Mouse (Mus musculus) left cerebral cortex, postnatal 36 days (tissue): ENCODE results near the gene Agps. TPM values are rescaled to one million over a fixed set of nuclear protein-coding genes. Genes with fewer than 3 reads are reported as not detected.
"Not testable (repeated sequence)": the region's sequence is repeated elsewhere in the genome, so short reads cannot be mapped to it uniquely, and the experiment has no call there.

ENCODE experiments used
- DNase-seq, 2 experiments: peaks; one replicate each; pipeline ENCODE4 v3.0.0; 2021 to 2022; ENCODE audit warnings: low spot score in 2 of 2, mixed read lengths in 1 of 2
- intact Hi-C: fragments of 180-260 bp; cut with DNase I; formaldehyde crosslinking; loops from one replicate; pipeline ENCODE4 v1.15.1; 2025
- total RNA-seq, 2 experiments: library from RNA; stranded (reverse); gene quantifications; 2 replicates each; pipeline ENCODE4 v1.2.3; 2021

Agps gene
- total RNA-seq, 2 experiments from 2014 or later, result 36.2 to 40.4 TPM

DNA sequence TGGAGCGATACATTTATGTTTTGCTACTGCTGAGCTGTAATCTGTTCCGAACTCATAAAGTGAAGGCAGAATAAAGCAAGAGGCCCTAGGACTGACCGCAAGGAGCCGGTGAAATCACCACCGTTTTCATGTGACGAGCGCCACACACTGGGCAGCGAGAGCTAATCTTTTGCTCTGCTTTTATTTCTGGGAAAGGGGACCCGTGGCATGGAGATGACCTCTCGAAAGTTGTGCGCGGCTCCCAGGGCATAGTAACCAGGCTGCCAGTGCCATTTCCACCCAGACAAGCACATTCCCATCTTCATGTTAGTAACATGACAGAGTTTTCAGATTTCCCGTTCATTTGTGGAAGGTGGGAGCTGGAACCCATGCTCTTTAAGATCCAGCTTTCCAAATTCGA lies 132.5 kb downstream of the Agps start:
- peak; percentile 39 to 47 for DNase-seq
- intact Hi-C loops, result loop anchor here (10.0 kb wide), 1 partner anchor 180 kb away; no protein-coding TSS in a partner anchor

DNA sequence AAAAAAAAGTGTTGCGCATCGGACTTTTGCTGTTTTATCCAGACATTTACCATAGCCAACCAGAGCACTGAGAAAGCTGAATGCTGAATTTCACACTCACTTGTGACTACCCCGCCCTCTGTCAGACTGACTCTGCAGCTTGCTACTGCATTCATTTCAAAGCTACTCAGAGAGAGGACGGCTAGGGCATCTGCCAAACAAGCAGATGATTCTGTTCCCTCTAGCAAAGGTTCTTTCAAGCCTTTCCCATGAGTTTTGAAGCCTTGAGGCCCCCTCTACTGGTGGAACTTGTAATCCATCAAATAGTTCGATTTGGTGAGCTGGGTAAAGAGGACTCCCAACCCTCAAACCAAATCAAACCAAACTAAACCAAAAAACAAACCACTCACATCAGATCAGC lies 133.0 kb downstream of the Agps start:
- DNase-seq, result peak; percentile 59 to 67
- intact Hi-C loops, result loop anchor here (1.0 to 10.0 kb wide), 3 partner anchors 82 to 358 kb away; no protein-coding TSS in a partner anchor

DNA sequence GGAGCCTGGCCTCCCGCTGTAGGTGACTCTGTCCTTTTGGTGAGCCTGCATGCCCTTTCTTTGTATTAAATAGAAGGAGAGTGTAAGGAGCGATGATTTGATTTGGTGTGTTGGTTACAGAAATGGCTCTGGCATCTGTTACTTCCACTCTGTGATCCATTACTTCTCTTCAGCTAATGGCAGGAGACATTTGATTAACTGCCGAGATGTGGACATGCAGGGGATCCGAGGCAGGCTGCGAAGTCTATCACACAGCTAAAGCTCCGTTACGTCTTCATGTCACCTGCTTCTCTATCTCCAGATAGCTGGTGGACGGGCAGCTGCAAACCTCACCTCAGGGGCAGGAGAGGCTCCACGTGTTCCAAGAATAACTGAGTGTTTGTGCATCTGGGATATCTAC lies 142.2 kb downstream of the Agps start:
- intact Hi-C loops, result no loop called here
- no peak for DNase-seq

DNA sequence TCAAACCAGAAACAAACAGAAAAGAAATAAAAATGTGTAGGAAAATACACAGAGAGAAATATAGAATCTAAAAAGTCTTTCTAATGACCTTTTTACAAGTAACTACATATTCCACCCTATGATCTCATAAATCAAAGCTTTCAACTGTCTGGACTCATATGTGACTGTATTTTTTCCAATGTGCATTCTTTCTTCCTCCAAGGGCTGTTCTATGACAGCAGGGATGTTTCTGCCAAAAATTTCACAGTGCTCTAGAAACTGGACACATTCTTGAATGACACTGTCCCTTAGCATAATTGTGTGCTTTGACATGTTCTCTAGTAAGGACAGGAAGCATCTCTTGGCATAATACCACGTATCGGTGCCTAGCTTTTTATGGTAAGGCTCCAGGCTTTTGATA lies 144.1 kb downstream of the Agps start:
- DNase-seq, intact Hi-C loops: not testable (repeated sequence)

- DNase-seq, intact Hi-C loops: not testable (repeated sequence)
Observed at GRCm38 (mm10) chr2:75977752-75978368, 145.9 kb downstream of the Agps start, which contains the start of gene Ttc30a2. Gene Ttc30a2, minus strand, starts transcription at chr2:75978170.

Other genes with a start within 250 kb of the Agps start
- gene Hnrnpa3, start 172.9 kb upstream of the Agps start, total RNA-seq, result 100 to 1,000 TPM; 260 to 274 TPM
- 10 to 100 TPM; 11.7 to 12.3 TPM for gene Nfe2l2, start 127.5 kb upstream of the Agps start, total RNA-seq
- 10 to 100 TPM; 11.5 to 12.7 TPM for gene Ttc30b, start 106.4 kb downstream of the Agps start, total RNA-seq
- gene Ttc30a2, start 146.0 kb downstream of the Agps start, total RNA-seq, result under 1 TPM; 0.25 to 0.27 TPM
- gene Ttc30a1, start 149.8 kb downstream of the Agps start, total RNA-seq, result 1 to 10 TPM; 2.7 to 2.9 TPM